Mouse (Mus musculus) G1E (cell line): ENCODE data around the gene Dnal4.

Source experiments
- CTCF ChIP-seq: IDR thresholded peaks from 2 replicates; pipeline ENCODE4 v1.5.1; 2012; ENCODE audit warnings: low read depth, low read length, inconsistent platforms, mixed read lengths
- GATA2 ChIP-seq: IDR thresholded peaks from 2 replicates; pipeline ENCODE4 v1.6.1; 2012; ENCODE audit warnings: low read depth, low read length, inconsistent platforms, borderline replicate concordance
- POLR2AphosphoS5 ChIP-seq: IDR thresholded peaks from 2 replicates; pipeline ENCODE4 v1.6.1; 2012; ENCODE audit warnings: low read depth, low read length, inconsistent platforms; ENCODE audit not compliant: insufficient replicate concordance
- TAL1 ChIP-seq: conservative IDR thresholded peaks from 2 replicates; pipeline ENCODE4 v1.6.1; 2012; ENCODE audit warnings: low read depth, low read length, inconsistent platforms, mixed read lengths

- TF ChIP-seq TAL1 = no peak
- no peak for TF ChIP-seq CTCF
- TF ChIP-seq POLR2AphosphoS5 = no peak
- TF ChIP-seq GATA2 = no peak
Observed at GRCm38 (mm10) chr15:79777749-79778148, at the start of gene Dnal4.
